Mouse (Mus musculus) liver, embryonic 15.5 days (tissue): ENCODE data around the gene 1110017D15Rik. TPM values are rescaled to one million over a fixed set of nuclear protein-coding genes. Genes with fewer than 3 reads are reported as not detected.

ENCODE experiments used
- ATAC-seq: fragments of 200-750 bp; cut with Nextera tagmentation; 2 replicates; pipeline ENCODE4 v1.8.0; 2017; ENCODE audit warnings: moderate number of reproducible peaks, mild to moderate bottlenecking, moderate library complexity; ENCODE audit not compliant: insufficient read depth
- H3K27ac ChIP-seq: fragments of 300-500 bp; sonication (generic); replicated peaks from 2 replicates; pipeline ENCODE4 v1.5.1; 2015; ENCODE audit warnings: mild to moderate bottlenecking, inconsistent platforms
- H3K27me3 ChIP-seq: fragments of 300-500 bp; sonication (generic); 2 replicates; pipeline ENCODE4 v1.6.1; 2015; ENCODE audit warnings: mild to moderate bottlenecking, inconsistent platforms
- H3K36me3 ChIP-seq: fragments of 300-500 bp; sonication (generic); replicated peaks from 2 replicates; pipeline ENCODE4 v1.6.1; 2015; ENCODE audit warnings: moderate library complexity, mild to moderate bottlenecking, inconsistent platforms
- H3K4me1 ChIP-seq: fragments of 300-500 bp; sonication (generic); replicated peaks from 2 replicates; pipeline ENCODE4 v1.6.1; 2015; ENCODE audit warnings: inconsistent platforms
- H3K4me2 ChIP-seq: fragments of 300-500 bp; sonication (generic); 2 replicates; pipeline ENCODE4 v1.6.1; 2015; ENCODE audit warnings: moderate library complexity, mild to moderate bottlenecking, inconsistent platforms
- H3K4me3 ChIP-seq: fragments of 300-500 bp; sonication (generic); replicated peaks from 2 replicates; pipeline ENCODE4 v1.5.1; 2015; ENCODE audit warnings: mild to moderate bottlenecking, inconsistent platforms
- H3K9ac ChIP-seq: fragments of 300-500 bp; sonication (generic); 2 replicates; pipeline ENCODE4 v1.6.1; 2015; ENCODE audit warnings: moderate library complexity, mild to moderate bottlenecking, inconsistent platforms
- H3K9me3 ChIP-seq: fragments of 300-500 bp; sonication (generic); replicated peaks from 2 replicates; pipeline ENCODE4 v1.6.1; 2016; ENCODE audit warnings: inconsistent platforms
- WGBS: fragments of 180-500 bp; shearing (Covaris S2); methylation state at CpG from one replicate; pipeline ENCODE4 v1.1.7; 2015; ENCODE audit warnings: mixed read lengths; ENCODE audit not compliant: insufficient replicate concordance; 5-methylcytosine and 5-hydroxymethylcytosine counted together
- polyA plus RNA-seq: library from polyadenylated mRNA; unstranded; fragments of >200 nt; fragmentation: Nextera tagmentation; extraction: Ambion mirVana; gene quantifications from 2 replicates; pipeline ENCODE4 v1.2.1, GENCODE M21; 2015

Gene 1110017D15Rik
- polyA plus RNA-seq, 1 experiment from 2014 or later: not detected

- H3K9ac ChIP-seq: no peak overlapping the region
- no peak overlapping the region for H3K4me2 ChIP-seq
- no peak for ATAC-seq
- H3K36me3 ChIP-seq: no peaks in the 10 kb centered on the region
- no peak overlapping the region for H3K27ac ChIP-seq
- no peak overlapping the region for H3K4me3 ChIP-seq
- no peaks in the 10 kb centered on the region for H3K27me3 ChIP-seq
- no peaks in the 10 kb centered on the region for H3K9me3 ChIP-seq
- 57% methylated on average over 5 of the region's 5 CpGs for WGBS
- H3K4me1 ChIP-seq: no peaks in the 10 kb centered on the region
These were observed 17.7 kb upstream of the 1110017D15Rik start for GRCm38 (mm10) chr4:41534866-41535265.

DNA sequence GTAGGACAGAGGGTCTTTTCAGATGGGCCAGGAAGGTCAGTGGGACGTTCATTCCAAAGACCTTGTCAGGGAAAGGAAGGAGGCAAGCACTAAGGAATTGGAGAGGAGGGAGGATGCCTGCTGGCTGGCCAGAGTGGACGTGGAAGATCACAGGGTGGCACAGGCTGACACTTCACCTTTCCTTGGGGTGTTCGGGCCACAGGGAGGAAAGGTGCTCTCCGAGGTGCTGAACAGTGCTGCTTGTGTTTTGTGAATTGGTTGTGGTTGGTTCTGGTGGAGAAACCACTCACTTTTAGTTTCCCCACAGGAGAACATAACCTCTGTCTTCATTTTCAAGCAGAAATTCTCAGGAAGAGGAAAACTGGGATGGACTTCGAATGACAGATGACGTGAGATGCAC lies 15.3 kb upstream of the 1110017D15Rik start:
- Histone ChIP-seq H3K9me3 (no peaks in the 10 kb centered on the region), H3K27me3 (no peaks in the 10 kb centered on the region), H3K9ac (no peak overlapping the region), H3K4me2 (no peak overlapping the region), H3K27ac (no peak overlapping the region), H3K4me1 (no peaks in the 10 kb centered on the region), H3K4me3 (no peak overlapping the region), H3K36me3 (no peaks in the 10 kb centered on the region)
- no peak for ATAC-seq
- 22% methylated on average over 6 of the region's 6 CpGs for WGBS

DNA sequence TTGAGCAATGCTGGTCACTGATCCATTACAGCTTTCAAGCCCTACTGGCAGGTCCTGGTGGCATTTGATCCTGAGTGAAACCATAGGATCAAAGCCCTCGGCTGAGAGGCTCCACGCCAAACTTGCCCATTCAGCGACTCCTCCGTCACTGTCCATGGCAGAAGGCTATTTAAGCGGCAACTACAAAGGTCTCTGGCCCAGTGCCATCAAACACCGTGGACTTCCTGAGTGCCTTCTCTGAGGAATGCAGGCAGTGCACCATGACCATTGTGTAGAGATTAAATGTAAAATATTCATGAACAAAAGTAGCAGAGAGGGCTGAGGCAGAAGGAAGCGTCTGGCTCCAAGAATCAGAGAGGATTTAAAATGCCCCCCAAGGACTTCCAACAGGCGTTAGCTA lies 10.9 kb upstream of the 1110017D15Rik start:
- Histone ChIP-seq H3K9ac (no peak overlapping the region), H3K36me3 (no peaks in the 10 kb centered on the region), H3K4me1 (no peaks in the 10 kb centered on the region), H3K9me3 (no peaks in the 10 kb centered on the region), H3K27me3 (peaks cover 4% of the 10 kb centered on the region; the same call in 1 of the 2 replicates), H3K27ac (no peak overlapping the region), H3K4me2 (no peak overlapping the region), H3K4me3 (no peak overlapping the region)
- no peak for ATAC-seq
- WGBS: 44% methylated on average over 8 of the region's 8 CpGs

- no peaks in the 10 kb centered on the region for H3K36me3 ChIP-seq
- no peak overlapping the region for H3K4me2 ChIP-seq
- no peaks in the 10 kb centered on the region for H3K9me3 ChIP-seq
- WGBS: 50% methylated on average over 13 of the region's 13 CpGs
- no peak for ATAC-seq
- H3K27me3 ChIP-seq: peaks cover 4% of the 10 kb centered on the region; the same call in 1 of the 2 replicates
- no peak overlapping the region for H3K27ac ChIP-seq
- H3K9ac ChIP-seq: no peak overlapping the region
- no peaks in the 10 kb centered on the region for H3K4me1 ChIP-seq
- H3K4me3 ChIP-seq: no peak overlapping the region
These were observed 9.9 kb upstream of the 1110017D15Rik start for GRCm38 (mm10) chr4:41527076-41527475.

DNA sequence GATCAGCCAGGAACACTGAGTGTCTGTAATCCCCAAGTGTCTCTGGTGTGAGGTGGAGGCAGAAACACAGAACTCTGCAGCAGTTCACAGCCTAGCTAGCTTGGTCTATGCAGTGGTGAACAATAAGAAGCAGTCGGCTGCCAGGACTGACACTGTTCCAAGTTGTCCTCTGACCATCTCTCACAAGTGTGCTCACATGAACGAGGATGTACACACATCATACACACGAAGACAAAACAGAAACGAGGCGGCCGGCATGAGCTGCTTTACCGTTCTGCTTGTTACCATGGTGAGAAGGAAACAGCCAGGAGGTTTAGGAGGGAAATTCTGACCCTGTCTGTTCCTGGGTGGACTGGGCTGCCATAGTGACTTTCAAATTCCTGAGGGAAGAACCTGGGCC lies 9.4 kb upstream of the 1110017D15Rik start:
- Histone ChIP-seq H3K27me3 (peaks cover 4% of the 10 kb centered on the region; the same call in 1 of the 2 replicates), H3K27ac (no peak overlapping the region), H3K36me3 (no peaks in the 10 kb centered on the region), H3K4me2 (no peak overlapping the region), H3K9ac (no peak overlapping the region), H3K4me3 (no peak overlapping the region), H3K4me1 (no peaks in the 10 kb centered on the region), H3K9me3 (no peaks in the 10 kb centered on the region)
- no peak for ATAC-seq
- 66% methylated on average over 7 of the region's 7 CpGs for WGBS

DNA sequence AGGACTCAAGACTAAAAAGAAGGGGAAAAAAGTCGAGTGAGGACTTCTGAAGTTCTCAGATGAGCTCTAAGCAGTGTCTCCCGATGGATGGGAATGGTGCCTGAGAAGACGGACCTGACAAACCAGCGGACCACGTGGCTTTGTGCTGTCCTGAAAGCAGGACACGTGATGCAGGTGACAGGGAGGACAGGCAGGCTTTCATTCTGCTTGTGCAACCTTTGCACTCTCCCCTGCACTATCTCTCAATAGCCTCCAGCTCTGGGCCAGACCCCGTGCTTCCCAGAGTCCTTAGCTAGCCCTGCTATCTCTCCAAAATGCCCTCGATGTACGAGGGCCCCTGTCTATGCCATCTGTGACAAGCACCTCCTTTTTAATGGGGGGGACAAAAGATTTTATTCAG lies 7.7 kb upstream of the 1110017D15Rik start:
- no peaks in the 10 kb centered on the region for H3K36me3 ChIP-seq
- no peaks in the 10 kb centered on the region for H3K4me1 ChIP-seq
- no peaks in the 10 kb centered on the region for H3K9me3 ChIP-seq
- H3K9ac ChIP-seq: no peak overlapping the region
- WGBS: 53% methylated on average over 9 of the region's 9 CpGs
- no peak overlapping the region for H3K4me3 ChIP-seq
- H3K27ac ChIP-seq: no peak overlapping the region
- no peak overlapping the region for H3K4me2 ChIP-seq
- peak; percentile 28; the same call in 1 of the 2 replicates for ATAC-seq
- peaks cover 9% of the 10 kb centered on the region; the same call in 1 of the 2 replicates for H3K27me3 ChIP-seq

GRCm38 (mm10) chr4:41523839-41524238 lies 6.7 kb upstream of the 1110017D15Rik start:
- Histone ChIP-seq H3K9ac (no peak overlapping the region), H3K9me3 (no peaks in the 10 kb centered on the region), H3K36me3 (no peaks in the 10 kb centered on the region), H3K4me3 (no peak overlapping the region), H3K27me3 (peaks cover 9% of the 10 kb centered on the region; the same call in 1 of the 2 replicates), H3K27ac (no peak overlapping the region), H3K4me1 (no peaks in the 10 kb centered on the region), H3K4me2 (no peak overlapping the region)
- no peak for ATAC-seq
- 57% methylated on average over 7 of the region's 7 CpGs for WGBS

DNA sequence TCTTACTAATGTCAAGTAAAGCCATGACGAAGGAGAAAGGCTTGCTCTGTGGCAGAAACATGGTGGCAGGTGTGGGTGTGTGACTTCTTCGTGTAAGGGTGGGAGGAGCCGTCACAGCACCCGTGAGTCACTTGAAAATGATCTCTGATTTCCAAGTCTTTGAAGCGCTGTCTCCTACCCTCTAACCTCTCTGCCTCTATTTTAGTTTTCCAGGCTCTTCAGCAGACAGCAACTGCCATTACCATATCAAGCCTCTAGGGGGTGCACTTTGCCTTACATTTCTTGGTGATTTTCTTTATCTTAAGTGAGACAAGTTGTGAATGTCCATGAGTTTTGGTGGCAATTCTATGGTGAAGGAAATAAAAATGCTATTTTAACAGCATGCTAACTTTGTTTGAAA lies 5.7 kb upstream of the 1110017D15Rik start:
- no peaks in the 10 kb centered on the region for H3K9me3 ChIP-seq
- no peak overlapping the region for H3K9ac ChIP-seq
- no peaks in the 10 kb centered on the region for H3K36me3 ChIP-seq
- H3K27me3 ChIP-seq: peaks cover 9% of the 10 kb centered on the region; the same call in 1 of the 2 replicates
- no peak overlapping the region for H3K4me2 ChIP-seq
- ATAC-seq: no peak
- H3K4me3 ChIP-seq: no peak overlapping the region
- WGBS: 48% methylated on average over 5 of the region's 5 CpGs
- H3K4me1 ChIP-seq: no peaks in the 10 kb centered on the region
- no peak overlapping the region for H3K27ac ChIP-seq

GRCm38 (mm10) chr4:41522136-41522535 lies 5.0 kb upstream of the 1110017D15Rik start:
- no peak for ATAC-seq
- H3K4me3 ChIP-seq: no peak overlapping the region
- no peak overlapping the region for H3K9ac ChIP-seq
- H3K9me3 ChIP-seq: no peaks in the 10 kb centered on the region
- WGBS: 73% methylated on average over 6 of the region's 6 CpGs
- H3K27me3 ChIP-seq: peaks cover 7% of the 10 kb centered on the region; the same call in 1 of the 2 replicates
- no peak overlapping the region for H3K27ac ChIP-seq
- H3K4me2 ChIP-seq: no peak overlapping the region
- H3K4me1 ChIP-seq: no peaks in the 10 kb centered on the region
- H3K36me3 ChIP-seq: no peaks in the 10 kb centered on the region

DNA sequence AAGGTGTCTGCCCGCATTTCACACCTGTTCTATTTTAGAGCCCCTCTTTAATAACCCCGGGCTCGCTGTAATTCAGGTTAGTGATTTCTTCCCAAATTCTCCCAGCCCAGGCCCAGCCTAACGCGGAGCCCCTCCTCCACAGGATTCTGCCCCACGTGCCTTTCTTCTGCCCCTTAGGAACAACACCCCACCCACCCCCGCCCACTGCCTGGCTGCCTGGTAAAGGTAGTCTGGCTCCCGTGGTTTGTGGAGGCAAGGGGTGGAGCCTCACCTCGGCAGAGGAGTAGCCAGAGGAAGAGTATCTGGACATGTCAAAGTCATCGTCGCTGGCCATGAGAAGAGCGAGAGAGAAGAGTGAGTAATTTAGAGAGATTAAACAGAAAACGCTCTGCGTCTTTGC lies 3.5 kb upstream of the 1110017D15Rik start:
- Histone ChIP-seq H3K4me1 (no peaks in the 10 kb centered on the region), H3K27me3 (0 out of 2 replicates have a peak, but pooled peaks cover 5% of the 10 kb centered on the region), H3K4me3 (no peak overlapping the region), H3K9me3 (no peaks in the 10 kb centered on the region), H3K9ac (no peak overlapping the region), H3K4me2 (no peak overlapping the region), H3K27ac (no peak overlapping the region), H3K36me3 (no peaks in the 10 kb centered on the region)
- ATAC-seq: no peak
- 43% methylated on average over 14 of the region's 14 CpGs for WGBS

- Histone ChIP-seq H3K4me2 (no peak overlapping the region), H3K9me3 (no peaks in the 10 kb centered on the region), H3K4me3 (no peak overlapping the region), H3K36me3 (no peaks in the 10 kb centered on the region), H3K9ac (no peak overlapping the region), H3K4me1 (no peaks in the 10 kb centered on the region), H3K27ac (no peak overlapping the region), H3K27me3 (0 out of 2 replicates have a peak, but pooled peaks cover 12% of the 10 kb centered on the region)
- ATAC-seq: no peak
- WGBS: 74% methylated on average over 5 of the region's 5 CpGs
These were observed 2.1 kb upstream of the 1110017D15Rik start for GRCm38 (mm10) chr4:41519195-41519594.

- no peak overlapping the region for H3K4me3 ChIP-seq
- 72% methylated on average over 7 of the region's 7 CpGs for WGBS
- H3K9me3 ChIP-seq: no peaks in the 10 kb centered on the region
- H3K27me3 ChIP-seq: peaks cover 17% of the 10 kb centered on the region
- H3K27ac ChIP-seq: no peak overlapping the region
- H3K9ac ChIP-seq: no peak overlapping the region
- H3K36me3 ChIP-seq: no peaks in the 10 kb centered on the region
- H3K4me1 ChIP-seq: no peaks in the 10 kb centered on the region
- H3K4me2 ChIP-seq: no peak overlapping the region
- no peak for ATAC-seq
These were observed 1.2 kb upstream of the 1110017D15Rik start for GRCm38 (mm10) chr4:41518349-41518748.
